Mouse (Mus musculus) midbrain, embryonic 16.5 days (tissue): ENCODE measurements around the gene Spag16. TPM values are rescaled to one million over a fixed set of nuclear protein-coding genes. Genes with fewer than 3 reads are reported as not detected.
"Not testable (repeated sequence)": the region's sequence is repeated elsewhere in the genome, so short reads cannot be mapped to it uniquely, and the experiment has no call there.

Experiments used
- ATAC-seq: fragments of 200-750 bp; cut with Nextera tagmentation; 2 replicates; pipeline ENCODE4 v1.8.0; 2017; ENCODE audit warnings: moderate TSS enrichment
- H3K27ac ChIP-seq: fragments of 300-500 bp; sonication (generic); 2 replicates; pipeline ENCODE4 v1.5.1; 2014; ENCODE audit warnings: mild to moderate bottlenecking, low read length, mixed read lengths
- H3K27me3 ChIP-seq: fragments of 300-500 bp; sonication (generic); 2 replicates; pipeline ENCODE4 v1.6.1; 2014; ENCODE audit warnings: low read depth, low read length, mixed read lengths; ENCODE audit not compliant: control insufficient read depth, insufficient read depth
- H3K36me3 ChIP-seq: fragments of 300-500 bp; sonication (generic); 2 replicates; pipeline ENCODE4 v1.6.1; 2014; ENCODE audit warnings: mild to moderate bottlenecking, low read length, moderate library complexity, mixed read lengths; ENCODE audit not compliant: control insufficient read depth, insufficient read depth
- H3K4me1 ChIP-seq: fragments of 300-500 bp; sonication (generic); 2 replicates; pipeline ENCODE4 v1.6.1; 2014; ENCODE audit warnings: mild to moderate bottlenecking, low read length, mixed read lengths; ENCODE audit not compliant: control insufficient read depth, insufficient read depth
- H3K4me2 ChIP-seq: fragments of 300-500 bp; sonication (generic); 2 replicates; pipeline ENCODE4 v1.6.1; 2014; ENCODE audit warnings: mild to moderate bottlenecking, low read length, mixed read lengths
- H3K4me3 ChIP-seq: fragments of 300-500 bp; sonication (generic); 2 replicates; pipeline ENCODE4 v1.5.1; 2014; ENCODE audit warnings: low read depth, mild to moderate bottlenecking, low read length, moderate library complexity, mixed read lengths
- H3K9ac ChIP-seq: fragments of 300-500 bp; sonication (generic); 2 replicates; pipeline ENCODE4 v1.6.1; 2014; ENCODE audit warnings: low read depth, low read length, mixed read lengths
- H3K9me3 ChIP-seq: fragments of 300-500 bp; sonication (generic); replicated peaks from 2 replicates; pipeline ENCODE4 v1.6.1; 2014; ENCODE audit warnings: mild to moderate bottlenecking, low read length, mixed read lengths; ENCODE audit not compliant: control insufficient read depth, poor library complexity, severe bottlenecking
- WGBS: fragments of 180-500 bp; shearing (Covaris S2); extraction: QIAGEN DNeasy Blood & Tissue Kit; methylation state at CpG from one replicate; pipeline ENCODE4 v1.1.7; 2014; 5-methylcytosine and 5-hydroxymethylcytosine counted together
- polyA plus RNA-seq: library from polyadenylated mRNA; unstranded; fragments of >200 nt; fragmentation: Nextera tagmentation; extraction: Ambion mirVana; gene quantifications from 2 replicates; pipeline ENCODE4 v1.2.1, GENCODE M21; 2015

Spag16 gene
- polyA plus RNA-seq, 1 experiment from 2014 or later: 2.4 TPM

DNA sequence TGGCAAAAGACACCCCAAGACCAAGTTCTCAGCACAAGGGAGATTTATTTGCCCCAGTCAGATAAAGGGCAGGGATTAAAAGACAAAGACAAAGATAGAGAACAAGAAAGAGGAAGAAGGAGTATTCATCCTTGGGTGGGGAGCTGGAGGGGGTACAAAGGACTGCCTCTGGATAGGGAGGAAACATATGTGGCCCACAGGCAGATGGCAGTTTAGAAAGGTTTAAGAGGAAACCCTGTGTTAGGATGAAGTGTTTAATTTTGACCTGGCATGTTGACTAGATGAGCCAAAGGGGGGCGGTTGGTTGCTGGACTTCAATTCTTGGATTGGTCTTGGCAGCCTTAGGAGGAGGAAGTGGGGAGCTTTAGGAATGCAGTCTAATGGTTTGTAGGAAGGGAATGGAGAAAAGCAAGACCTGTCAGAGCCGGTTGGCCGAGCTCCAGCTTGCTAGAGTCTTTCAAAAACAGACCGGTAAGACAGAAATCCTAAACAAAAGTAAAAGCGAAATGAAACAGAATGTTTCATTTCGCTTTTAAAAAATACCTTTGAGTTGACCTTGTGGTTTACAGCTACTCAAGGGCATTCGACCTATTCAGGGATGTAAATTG lies 2.2 kb downstream of the Spag16 start:
- Histone ChIP-seq H3K9me3 (no peaks in the 10 kb centered on the region), H3K27me3 (no peaks in the 10 kb centered on the region), H3K4me2 (no peak overlapping the region), H3K27ac (no peak overlapping the region), H3K4me3 (no peak overlapping the region), H3K4me1 (no peaks in the 10 kb centered on the region; the same call in 1 of the 2 replicates), H3K9ac (no peak overlapping the region), H3K36me3 (no peaks in the 10 kb centered on the region)
- no peak for ATAC-seq
- 93% methylated on average over 7 of the region's 7 CpGs for WGBS

DNA sequence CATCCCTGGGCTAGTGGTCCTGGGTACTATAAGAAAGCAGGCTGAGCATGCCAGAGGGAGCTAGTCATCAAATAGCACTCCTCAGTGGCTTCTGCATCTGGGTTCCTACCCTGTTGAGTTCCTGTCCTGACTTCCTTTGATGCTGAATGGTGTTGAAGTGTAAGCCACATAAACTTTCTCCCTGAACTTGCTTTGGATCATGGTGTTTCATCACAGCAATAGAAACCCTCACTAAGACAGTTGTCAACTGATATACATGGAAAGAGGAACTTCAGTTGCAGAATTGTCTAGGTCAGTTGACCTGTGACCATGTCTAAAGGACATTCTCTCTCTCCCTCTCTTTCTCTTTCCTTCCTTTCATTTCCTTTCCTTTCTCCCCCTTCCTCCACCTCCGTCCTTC lies 3.8 kb downstream of the Spag16 start:
- H3K4me1 ChIP-seq: no peaks in the 10 kb centered on the region; the same call in 1 of the 2 replicates
- no peak for ATAC-seq
- H3K27ac ChIP-seq: no peak overlapping the region
- 72% methylated on average over 1 of the region's 1 CpGs for WGBS
- no peaks in the 10 kb centered on the region for H3K9me3 ChIP-seq
- no peaks in the 10 kb centered on the region for H3K36me3 ChIP-seq
- no peak overlapping the region for H3K9ac ChIP-seq
- H3K4me2 ChIP-seq: no peak overlapping the region
- no peak overlapping the region for H3K4me3 ChIP-seq
- no peaks in the 10 kb centered on the region for H3K27me3 ChIP-seq

DNA sequence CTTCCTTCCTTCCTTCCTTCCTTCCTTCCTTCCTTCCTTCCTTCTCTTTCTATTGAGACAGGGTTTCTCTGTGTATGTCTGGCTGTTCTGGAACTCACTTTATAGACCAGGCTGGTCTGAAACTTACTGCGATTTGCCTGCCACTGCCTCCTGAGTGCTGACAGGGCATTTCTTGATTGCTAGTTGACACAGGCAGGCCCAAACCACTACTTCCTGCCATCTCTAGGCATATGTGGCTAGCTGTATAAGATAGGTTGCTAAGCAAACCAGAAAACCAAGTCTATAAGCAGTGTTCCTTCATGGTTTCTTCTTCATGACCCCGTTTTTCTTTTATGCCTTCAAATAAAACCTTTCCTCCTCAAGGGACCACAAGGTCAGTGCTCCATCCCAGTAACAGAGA lies 4.2 kb downstream of the Spag16 start:
- ATAC-seq: no peak
- Histone ChIP-seq H3K4me3 (no peak overlapping the region), H3K9me3 (no peaks in the 10 kb centered on the region), H3K9ac (no peak overlapping the region), H3K36me3 (no peaks in the 10 kb centered on the region), H3K4me1 (no peaks in the 10 kb centered on the region; the same call in 1 of the 2 replicates), H3K4me2 (no peak overlapping the region), H3K27ac (no peak overlapping the region), H3K27me3 (no peaks in the 10 kb centered on the region)
- 98% methylated on average over 2 of the region's 2 CpGs for WGBS

DNA sequence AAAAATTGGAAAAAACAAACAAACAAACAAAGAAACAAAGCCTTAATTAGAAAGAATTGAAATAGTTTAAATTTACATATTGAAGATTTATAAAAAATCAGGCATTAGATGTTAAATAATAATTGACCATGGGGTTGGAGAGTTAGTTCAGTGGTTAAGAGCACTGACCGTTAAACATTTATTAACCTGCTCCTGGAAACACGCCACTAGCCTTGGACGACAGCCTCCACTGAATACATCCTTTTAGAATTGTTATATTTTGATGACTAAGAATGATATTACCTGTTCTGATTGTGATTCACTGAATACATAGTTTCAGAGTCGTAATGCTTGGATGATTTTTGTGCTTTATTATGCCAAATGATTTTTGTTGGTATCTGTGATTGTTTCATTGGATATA lies 6.7 kb downstream of the Spag16 start:
- not testable (repeated sequence) for H3K27me3 ChIP-seq, H3K9me3 ChIP-seq, ATAC-seq, H3K27ac ChIP-seq, H3K4me1 ChIP-seq, H3K36me3 ChIP-seq, H3K4me3 ChIP-seq, H3K9ac ChIP-seq, H3K4me2 ChIP-seq
- WGBS: 81% methylated on average over 4 of the region's 4 CpGs

DNA sequence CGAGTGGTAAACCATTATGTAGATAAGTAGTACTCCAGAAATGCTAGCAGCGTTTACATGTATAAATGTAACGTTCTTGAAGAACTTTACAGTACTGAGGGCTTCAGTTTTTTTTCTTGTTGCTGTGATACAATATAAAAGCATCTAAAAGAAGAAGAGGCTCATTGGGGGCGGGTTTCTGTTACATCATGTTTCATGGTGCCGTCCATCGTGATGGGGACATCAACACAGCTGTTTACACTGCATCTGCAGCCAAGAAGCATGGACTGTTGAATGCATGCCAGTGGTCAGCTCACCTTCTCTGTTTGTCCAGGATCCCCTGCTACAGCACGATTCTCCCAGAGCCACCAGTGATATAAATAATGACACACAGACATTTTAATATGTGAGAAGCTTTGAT lies 26.7 kb downstream of the Spag16 start:
- no peaks in the 10 kb centered on the region for H3K27me3 ChIP-seq
- no peak overlapping the region for H3K9ac ChIP-seq
- WGBS: 81% methylated on average over 7 of the region's 7 CpGs
- no peak overlapping the region for H3K4me3 ChIP-seq
- no peaks in the 10 kb centered on the region for H3K4me1 ChIP-seq
- no peaks in the 10 kb centered on the region for H3K36me3 ChIP-seq
- no peak overlapping the region for H3K27ac ChIP-seq
- H3K4me2 ChIP-seq: no peak overlapping the region
- H3K9me3 ChIP-seq: no peaks in the 10 kb centered on the region
- no peak for ATAC-seq

DNA sequence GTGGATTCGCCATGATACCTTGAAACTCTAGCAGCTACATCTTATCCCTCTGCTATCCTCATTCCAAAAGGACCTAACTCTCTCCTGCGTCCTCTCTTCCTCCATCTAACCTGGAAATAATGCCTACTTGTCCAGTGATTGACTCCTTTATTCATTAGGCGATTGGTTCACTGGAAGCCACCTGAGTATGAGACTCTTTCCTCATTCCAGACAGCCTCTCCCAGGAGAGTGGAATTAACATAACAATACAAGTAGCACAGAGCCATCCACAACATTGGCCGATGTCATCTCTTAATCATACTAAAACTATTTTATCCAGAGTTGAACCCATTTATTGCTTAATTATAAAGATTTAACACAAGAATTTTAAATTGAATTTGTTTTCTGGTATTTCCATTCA lies 41.0 kb downstream of the Spag16 start:
- H3K4me2 ChIP-seq: no peak overlapping the region
- no peaks in the 10 kb centered on the region for H3K9me3 ChIP-seq
- no peaks in the 10 kb centered on the region for H3K27me3 ChIP-seq
- no peak for ATAC-seq
- H3K9ac ChIP-seq: no peak overlapping the region
- H3K36me3 ChIP-seq: no peaks in the 10 kb centered on the region
- WGBS: 63% methylated on average over 4 of the region's 4 CpGs
- H3K4me1 ChIP-seq: no peaks in the 10 kb centered on the region
- H3K27ac ChIP-seq: no peak overlapping the region
- H3K4me3 ChIP-seq: no peak overlapping the region

DNA sequence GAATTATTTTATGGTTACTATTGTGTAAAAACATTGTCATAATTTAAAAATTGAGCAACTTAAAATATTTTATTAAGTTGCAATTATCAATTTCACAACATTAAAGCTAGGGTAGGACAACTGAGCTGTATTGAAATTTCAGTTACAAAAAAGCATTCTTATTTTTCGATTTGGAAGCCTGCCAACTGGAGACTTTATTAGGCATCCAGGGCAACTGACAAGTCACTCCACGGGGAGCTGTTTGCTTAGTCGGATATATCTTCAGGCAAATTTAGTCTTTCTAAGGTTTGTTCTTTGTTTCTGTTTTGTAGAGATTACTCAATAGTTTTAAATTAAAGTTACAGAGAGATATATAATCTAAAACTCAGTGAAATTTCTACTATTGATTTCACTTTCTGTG lies 129.8 kb downstream of the Spag16 start:
- 37% methylated on average over 3 of the region's 3 CpGs for WGBS
- H3K27ac ChIP-seq: no peak overlapping the region
- no peaks in the 10 kb centered on the region for H3K4me1 ChIP-seq
- no peak overlapping the region for H3K4me2 ChIP-seq
- no peak overlapping the region for H3K9ac ChIP-seq
- no peaks in the 10 kb centered on the region for H3K9me3 ChIP-seq
- ATAC-seq: no peak
- H3K4me3 ChIP-seq: no peak overlapping the region
- H3K27me3 ChIP-seq: no peaks in the 10 kb centered on the region
- H3K36me3 ChIP-seq: no peaks in the 10 kb centered on the region

DNA sequence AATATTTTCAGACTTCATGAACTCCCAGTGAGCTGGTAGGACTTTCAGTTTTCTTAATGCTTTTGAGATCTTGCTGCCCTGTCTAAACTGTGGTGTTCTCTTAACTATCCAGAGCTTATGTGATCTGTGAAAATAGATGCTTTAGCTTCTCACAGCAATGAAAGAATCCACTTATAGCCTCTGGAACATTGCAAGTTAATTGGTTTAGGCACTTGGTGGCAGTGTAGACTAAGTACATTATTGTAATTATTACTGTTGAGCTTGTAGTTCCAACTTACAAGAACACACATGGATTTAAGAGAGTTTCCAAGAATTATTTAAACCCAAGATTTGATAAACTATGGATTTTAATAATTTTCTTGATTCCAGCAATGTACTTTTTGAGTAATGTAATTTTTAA lies 170.1 kb downstream of the Spag16 start:
- no peaks in the 10 kb centered on the region for H3K36me3 ChIP-seq
- H3K9me3 ChIP-seq: no peaks in the 10 kb centered on the region
- no peak overlapping the region for H3K4me3 ChIP-seq
- no peak overlapping the region for H3K4me2 ChIP-seq
- H3K9ac ChIP-seq: no peak overlapping the region
- no peaks in the 10 kb centered on the region for H3K27me3 ChIP-seq
- ATAC-seq: no peak
- no peaks in the 10 kb centered on the region for H3K4me1 ChIP-seq
- no peak overlapping the region for H3K27ac ChIP-seq

DNA sequence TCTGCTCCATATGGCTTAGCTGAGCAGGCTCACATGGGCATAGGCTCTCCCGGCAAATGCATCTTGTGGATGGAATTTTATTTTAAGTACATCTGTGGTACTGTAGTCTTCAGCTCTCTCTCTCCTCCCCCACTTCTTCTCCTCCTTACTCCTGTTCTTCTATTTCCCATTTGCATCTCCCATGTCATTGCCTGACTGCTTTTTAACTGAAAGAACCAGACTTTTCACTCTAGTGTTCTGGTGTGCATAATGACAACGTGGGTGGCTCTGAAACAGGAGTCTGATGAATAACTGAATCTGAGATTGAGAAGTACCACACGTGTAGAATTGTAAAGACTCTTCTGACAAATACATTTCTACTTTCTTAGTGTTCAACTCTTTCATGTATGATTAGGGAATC lies 186.2 kb downstream of the Spag16 start:
- H3K4me2 ChIP-seq: no peak overlapping the region
- no peak for ATAC-seq
- 81% methylated on average over 3 of the region's 3 CpGs for WGBS
- H3K9ac ChIP-seq: no peak overlapping the region
- no peaks in the 10 kb centered on the region for H3K4me1 ChIP-seq
- no peak overlapping the region for H3K27ac ChIP-seq
- no peaks in the 10 kb centered on the region for H3K36me3 ChIP-seq
- no peak overlapping the region for H3K4me3 ChIP-seq
- no peaks in the 10 kb centered on the region for H3K27me3 ChIP-seq
- H3K9me3 ChIP-seq: no peaks in the 10 kb centered on the region
